16 mouse cellular contexts compared by ENCODE assay signal in genomic region chr10:128866042-128866441, GRCm38 (mm10). TPM values are rescaled to one million over a fixed set of nuclear protein-coding genes. Genes with fewer than 3 reads are reported as not detected.
A peak's percentile ranks its signal among the peaks of the same experiment; 100 is the strongest.
DNase-seq lines count a peak whose midpoint lies in the region; ATAC-seq and TF ChIP-seq lines count a peak whose summit lies in the region.
"Had no signal": no experiment of that assay in that cellular context is flagged by ENCODE, and none has a peak within 500 bp of the region (broad histone marks: within the 10 kb centered on the region; RNA-seq: fewer than 3 reads in every experiment).

No protein-coding gene starts in this region.

- no peak overlapping the region for H3K4me3 ChIP-seq in gastrocnemius, adult 2 months
- no peak overlapping the region for H3K4me3 ChIP-seq in liver, postnatal 0 days (ENCODE audit: low read depth, low read length)
- no peak overlapping the region for H3K4me3 ChIP-seq in liver, embryonic 12.5 days
- H3K4me3 ChIP-seq in MEL (ENCODE audit: control insufficient read depth in 1 of 2, insufficient read depth in 1 of 2, low read depth in 2 of 2, low read length in 2 of 2), result no peak overlapping the region
- H3K4me3 ChIP-seq: intestine, embryonic 15.5 days; midbrain, embryonic 12.5 days; neural tube, embryonic 12.5 days had no signal

- ATAC-seq in liver, postnatal 0 days, result no peak
- no peak for ATAC-seq in liver, embryonic 12.5 days
- ATAC-seq in megakaryocyte-erythroid progenitor cell, adult 5-6 weeks (replicated peaks; ENCODE audit: low FRiP score, low TSS enrichment, poor library complexity, severe bottlenecking), result peak; percentile 73; the same call in 1 of the 2 replicates
- ATAC-seq: intestine, embryonic 15.5 days had no signal

- no peak overlapping the region for H3K27ac ChIP-seq in gastrocnemius, adult 2 months
- no peak overlapping the region for H3K27ac ChIP-seq in liver, postnatal 0 days (ENCODE audit: low read depth)
- no peak overlapping the region for H3K27ac ChIP-seq in liver, embryonic 12.5 days
- H3K27ac ChIP-seq in MEL (ENCODE audit: control insufficient read depth, low read depth, low read length), result no peak overlapping the region
- H3K27ac ChIP-seq: intestine, embryonic 15.5 days; midbrain, embryonic 12.5 days; neural tube, embryonic 12.5 days had no signal

- WGBS in liver, postnatal 0 days (ENCODE audit: insufficient replicate concordance), result 81% methylated on average over 3 of the region's 3 CpGs
- 77% methylated on average over 3 of the region's 3 CpGs for WGBS in liver, embryonic 12.5 days (ENCODE audit: insufficient replicate concordance)

- H3K36me3 ChIP-seq in liver, postnatal 0 days (replicated peaks; ENCODE audit: insufficient read depth, low read length), result peaks cover 33% of the 10 kb centered on the region
- peaks cover 69% of the 10 kb centered on the region for H3K36me3 ChIP-seq in liver, embryonic 12.5 days
- H3K36me3 ChIP-seq in MEL (ENCODE audit: control insufficient read depth in 1 of 2, insufficient read depth in 2 of 2, low read length in 2 of 2), result peaks cover 0 to 16% of the 10 kb centered on the region in 2 experiments; a peak in 2 of 4 replicates

- no peak overlapping the region for H3K4me2 ChIP-seq in liver, postnatal 0 days (ENCODE audit: low read depth, low read length)
- H3K4me2 ChIP-seq in liver, embryonic 12.5 days, result no peak overlapping the region
- H3K4me2 ChIP-seq: intestine, embryonic 15.5 days; midbrain, embryonic 12.5 days; neural tube, embryonic 12.5 days had no signal

- TF ChIP-seq POLR2A in MEL (IDR thresholded peaks at IDR 0.05; ENCODE audit: control insufficient read depth in 1 of 2, insufficient read depth in 1 of 2, low read depth in 1 of 2, low read length in 2 of 2, poor library complexity in 1 of 2), result no peak

- H3K79me2 ChIP-seq in MEL (ENCODE audit: control insufficient read depth, insufficient read depth, low read length, poor library complexity), result no peaks in the 10 kb centered on the region

- intact Hi-C loops in gastrocnemius, adult 2 months (cut with DNase I), result no loop called here
- intact Hi-C loops in gastrocnemius, postnatal 36 days (cut with DNase I), result no loop called here

- H3K9ac ChIP-seq in liver, postnatal 0 days (replicated peaks), result no peak overlapping the region
- H3K9ac ChIP-seq in liver, embryonic 12.5 days, result no peak overlapping the region
- no peak overlapping the region for H3K9ac ChIP-seq in MEL (ENCODE audit: control insufficient read depth, low read depth, low read length, poor library complexity, severe bottlenecking)
- H3K9ac ChIP-seq: intestine, embryonic 15.5 days; midbrain, embryonic 12.5 days; neural tube, embryonic 12.5 days had no signal

- no peak for TF ChIP-seq EP300 in liver, postnatal 0 days (IDR thresholded peaks at IDR 0.05; ENCODE audit: low read depth)
- TF ChIP-seq EP300 in MEL (IDR thresholded peaks at IDR 0.05; ENCODE audit: low read depth in 1 of 2, low read length in 2 of 2), result no peak

- no peak for DNase-seq in gastrocnemius, adult 2 months
- no peak for DNase-seq in gastrocnemius, postnatal 36 days
- no peak for DNase-seq in liver, postnatal 0 days
- peak; percentile 49 for DNase-seq in MEL (ENCODE audit: low read depth, low spot score)
- DNase-seq in ovary, postnatal 14 days (ENCODE audit: low spot score), result no peak
- DNase-seq in ovary, postnatal 36 days (ENCODE audit: low spot score), result no peak
- DNase-seq: cerebellum, adult 2 months; heart, adult 11 months; heart, postnatal 36 days; right cerebral cortex, postnatal 14 days; thymus, postnatal 25 days had no signal

- H3K9me3 ChIP-seq in liver, postnatal 0 days (ENCODE audit: low read length), result no peaks in the 10 kb centered on the region
- no peaks in the 10 kb centered on the region for H3K9me3 ChIP-seq in liver, embryonic 12.5 days (replicated peaks)
- H3K9me3 ChIP-seq in MEL (replicated peaks; ENCODE audit: insufficient read depth, low read length), result no peaks in the 10 kb centered on the region
- H3K9me3 ChIP-seq: intestine, embryonic 15.5 days; midbrain, embryonic 12.5 days; neural tube, embryonic 12.5 days had no signal

- H3K4me1 ChIP-seq in liver, postnatal 0 days (ENCODE audit: insufficient read depth), result no peaks in the 10 kb centered on the region
- H3K4me1 ChIP-seq in liver, embryonic 12.5 days, result no peaks in the 10 kb centered on the region
- H3K4me1 ChIP-seq in MEL (ENCODE audit: control insufficient read depth in 1 of 2, insufficient read depth in 2 of 2, low read length in 2 of 2), result no peaks in the 10 kb centered on the region; a peak in 1 of 4 replicates
- H3K4me1 ChIP-seq: intestine, embryonic 15.5 days; midbrain, embryonic 12.5 days; neural tube, embryonic 12.5 days had no signal

- H3K27me3 ChIP-seq in liver, postnatal 0 days (ENCODE audit: insufficient read depth, low read length), result no peaks in the 10 kb centered on the region
- H3K27me3 ChIP-seq in liver, embryonic 12.5 days (replicated peaks), result no peaks in the 10 kb centered on the region
- no peaks in the 10 kb centered on the region for H3K27me3 ChIP-seq in MEL (ENCODE audit: control insufficient read depth in 1 of 2, insufficient read depth in 2 of 2, low read length in 2 of 2)
- H3K27me3 ChIP-seq: intestine, embryonic 15.5 days; midbrain, embryonic 12.5 days; neural tube, embryonic 12.5 days had no signal

- peak; percentile 35 for TF ChIP-seq RAD21 in MEL (IDR thresholded peaks at IDR 0.05; ENCODE audit: low read depth, low read length)

- TF ChIP-seq CTCF in gastrocnemius, adult 2 months (IDR thresholded peaks at IDR 0.05), result peak; percentile 50
- peak; percentile 47 for TF ChIP-seq CTCF in liver, postnatal 0 days (IDR thresholded peaks at IDR 0.05; ENCODE audit: low read depth)
- TF ChIP-seq CTCF in MEL (IDR thresholded peaks at IDR 0.05 in 2 of 3, conservative IDR thresholded peaks at IDR 0.05 in 1 of 3; ENCODE audit: control insufficient read depth in 1 of 3, insufficient read depth in 1 of 3, low read depth in 2 of 3, low read length in 3 of 3, poor library complexity in 1 of 3, severe bottlenecking in 1 of 3), result peak in 2 of 3 experiments; percentile 11 to 50; a peak in 3 of 6 replicates

RNA-seq across cellular contexts. Expression of gene Gdf11, which starts 25.5 kb away (rescaled TPM):
- 1 to 10 TPM; 4.8 to 5.2 TPM for total RNA-seq in gastrocnemius, adult 2 months (2021)
- 1 to 10 TPM; 2.8 to 5.8 TPM for total RNA-seq in gastrocnemius, postnatal 36 days (2021)
- 0.17 and 0.23 TPM in 2 replicates for polyA plus RNA-seq in liver, postnatal 0 days (2015; fragmentation: Nextera tagmentation; extraction: Ambion mirVana)
- 1.8 and 1.9 TPM in 2 replicates for polyA plus RNA-seq in liver, embryonic 12.5 days (2016; fragmentation: Nextera tagmentation; extraction: Ambion mirVana)
- 1.8 and 2.3 TPM in 2 replicates for total RNA-seq in MEL (2012; rRNA removed)
- polyA plus RNA-seq in MEL (2012; ENCODE audit: insufficient read depth in 1 of 2, insufficient read length in 2 of 2, low read depth in 1 of 2, low replicate concordance in 2 of 2, missing spikeins in 1 of 2), result 1 to 10 TPM in 1 of 2 experiments, not detected in 1; 2.8 TPM
- total RNA-seq in megakaryocyte-erythroid progenitor cell, adult 5-6 weeks (2014; fragmentation: Nextera tagmentation), result 0.35 TPM in 1 of 2 replicates, not detected in the other
- 0.69 TPM in 1 of 2 replicates, not detected in the other for total RNA-seq in megakaryocyte-erythroid progenitor cell, adult 5-6 weeks (2017)

RNA-seq across cellular contexts. Expression of gene Cd63, which starts 34.7 kb away (rescaled TPM):
- total RNA-seq in gastrocnemius, adult 2 months (2021), result 100 to 1,000 TPM; 124 to 132 TPM
- 100 to 1,000 TPM in 1 of 2 experiments, 10 to 100 TPM in 1; 94.8 to 103 TPM for total RNA-seq in gastrocnemius, postnatal 36 days (2021)
- 271 and 296 TPM in 2 replicates for polyA plus RNA-seq in liver, postnatal 0 days (2015; fragmentation: Nextera tagmentation; extraction: Ambion mirVana)
- polyA plus RNA-seq in liver, embryonic 12.5 days (2016; fragmentation: Nextera tagmentation; extraction: Ambion mirVana), result 127 and 129 TPM in 2 replicates
- 0.29 and 0.46 TPM in 2 replicates for total RNA-seq in MEL (2012; rRNA removed)
- polyA plus RNA-seq in MEL (2012; ENCODE audit: insufficient read depth in 1 of 2, insufficient read length in 2 of 2, low read depth in 1 of 2, low replicate concordance in 2 of 2, missing spikeins in 1 of 2), result under 1 TPM in 1 of 2 experiments, not detected in 1; 0.64 TPM
- total RNA-seq in megakaryocyte-erythroid progenitor cell, adult 5-6 weeks (2014; fragmentation: Nextera tagmentation), result 6.8 and 19.4 TPM in 2 replicates
- total RNA-seq in megakaryocyte-erythroid progenitor cell, adult 5-6 weeks (2017), result 15.5 and 18.0 TPM in 2 replicates

RNA-seq across cellular contexts. Expression of gene Ormdl2, which starts 44.6 kb away (rescaled TPM):
- total RNA-seq in gastrocnemius, adult 2 months (2021), result 1 to 10 TPM; 3.5 to 4.5 TPM
- total RNA-seq in gastrocnemius, postnatal 36 days (2021), result 1 to 10 TPM; 3.4 to 3.5 TPM
- 75.8 and 80.6 TPM in 2 replicates for polyA plus RNA-seq in liver, postnatal 0 days (2015; fragmentation: Nextera tagmentation; extraction: Ambion mirVana)
- polyA plus RNA-seq in liver, embryonic 12.5 days (2016; fragmentation: Nextera tagmentation; extraction: Ambion mirVana), result 82.5 and 85.8 TPM in 2 replicates
- 90.7 and 100 TPM in 2 replicates for total RNA-seq in MEL (2012; rRNA removed)
- polyA plus RNA-seq in MEL (2012; ENCODE audit: insufficient read depth in 1 of 2, insufficient read length in 2 of 2, low read depth in 1 of 2, low replicate concordance in 2 of 2, missing spikeins in 1 of 2), result 100 to 1,000 TPM; 114 to 278 TPM
- 70.3 and 79.9 TPM in 2 replicates for total RNA-seq in megakaryocyte-erythroid progenitor cell, adult 5-6 weeks (2014; fragmentation: Nextera tagmentation)
- 99.3 and 115 TPM in 2 replicates for total RNA-seq in megakaryocyte-erythroid progenitor cell, adult 5-6 weeks (2017)

RNA-seq across cellular contexts. Expression of gene Sarnp, which starts 48.9 kb away (rescaled TPM):
- total RNA-seq in gastrocnemius, adult 2 months (2021), result 10 to 100 TPM; 30.5 to 33.8 TPM
- total RNA-seq in gastrocnemius, postnatal 36 days (2021), result 10 to 100 TPM; 25.2 to 27.2 TPM
- polyA plus RNA-seq in liver, postnatal 0 days (2015; fragmentation: Nextera tagmentation; extraction: Ambion mirVana), result 72.0 and 75.4 TPM in 2 replicates
- polyA plus RNA-seq in liver, embryonic 12.5 days (2016; fragmentation: Nextera tagmentation; extraction: Ambion mirVana), result 154 and 161 TPM in 2 replicates
- total RNA-seq in MEL (2012; rRNA removed), result 100 and 103 TPM in 2 replicates
- 1,000 to 10,000 TPM in 1 of 2 experiments, 100 to 1,000 TPM in 1; 189 to 1,007 TPM for polyA plus RNA-seq in MEL (2012; ENCODE audit: insufficient read depth in 1 of 2, insufficient read length in 2 of 2, low read depth in 1 of 2, low replicate concordance in 2 of 2, missing spikeins in 1 of 2)
- 166 and 201 TPM in 2 replicates for total RNA-seq in megakaryocyte-erythroid progenitor cell, adult 5-6 weeks (2014; fragmentation: Nextera tagmentation)
- total RNA-seq in megakaryocyte-erythroid progenitor cell, adult 5-6 weeks (2017), result 364 and 369 TPM in 2 replicates

RNA-seq across cellular contexts. Expression of gene Rdh5, which starts 56.6 kb away (rescaled TPM):
- 1 to 10 TPM; 5.1 to 5.2 TPM for total RNA-seq in gastrocnemius, adult 2 months (2021)
- 1 to 10 TPM; 3.5 to 4.1 TPM for total RNA-seq in gastrocnemius, postnatal 36 days (2021)
- 54.5 and 63.1 TPM in 2 replicates for polyA plus RNA-seq in liver, postnatal 0 days (2015; fragmentation: Nextera tagmentation; extraction: Ambion mirVana)
- 8.2 and 9.0 TPM in 2 replicates for polyA plus RNA-seq in liver, embryonic 12.5 days (2016; fragmentation: Nextera tagmentation; extraction: Ambion mirVana)
- 1.2 and 2.9 TPM in 2 replicates for total RNA-seq in MEL (2012; rRNA removed)
- 1 to 10 TPM in 1 of 2 experiments, not detected in 1; 4.2 TPM for polyA plus RNA-seq in MEL (2012; ENCODE audit: insufficient read depth in 1 of 2, insufficient read length in 2 of 2, low read depth in 1 of 2, low replicate concordance in 2 of 2, missing spikeins in 1 of 2)
- 12.8 and 19.0 TPM in 2 replicates for total RNA-seq in megakaryocyte-erythroid progenitor cell, adult 5-6 weeks (2014; fragmentation: Nextera tagmentation)
- total RNA-seq in megakaryocyte-erythroid progenitor cell, adult 5-6 weeks (2017), result 1.1 and 3.0 TPM in 2 replicates

Comparison
In these comparisons a context has a peak if more than half of its experiments do, and no peak if none do; other contexts are left out.
1. RNA of gene Cd63, which starts 34.7 kb away (total RNA-seq): 124 to 132 TPM in gastrocnemius, adult 2 months and 94.8 to 103 TPM in gastrocnemius, postnatal 36 days; 6.8 to 19.4 TPM in megakaryocyte-erythroid progenitor cell, adult 5-6 weeks and 0.29 to 0.46 TPM in MEL; every median in the first group is over 4 times any median in the second.
2. RNA of gene Ormdl2, which starts 44.6 kb away (total RNA-seq): 70.3 to 115 TPM in megakaryocyte-erythroid progenitor cell, adult 5-6 weeks and 90.7 to 100 TPM in MEL; 3.5 to 4.5 TPM in gastrocnemius, adult 2 months and 3.4 to 3.5 TPM in gastrocnemius, postnatal 36 days; every median in the first group is over 10 times any median in the second.
3. Peak in every context shown above with its lines, with median percentiles within 50 percentile points of each other: CTCF ChIP-seq.